Comparison of ENCODE assay signal across 23 mouse cellular contexts in the genomic region with DNA sequence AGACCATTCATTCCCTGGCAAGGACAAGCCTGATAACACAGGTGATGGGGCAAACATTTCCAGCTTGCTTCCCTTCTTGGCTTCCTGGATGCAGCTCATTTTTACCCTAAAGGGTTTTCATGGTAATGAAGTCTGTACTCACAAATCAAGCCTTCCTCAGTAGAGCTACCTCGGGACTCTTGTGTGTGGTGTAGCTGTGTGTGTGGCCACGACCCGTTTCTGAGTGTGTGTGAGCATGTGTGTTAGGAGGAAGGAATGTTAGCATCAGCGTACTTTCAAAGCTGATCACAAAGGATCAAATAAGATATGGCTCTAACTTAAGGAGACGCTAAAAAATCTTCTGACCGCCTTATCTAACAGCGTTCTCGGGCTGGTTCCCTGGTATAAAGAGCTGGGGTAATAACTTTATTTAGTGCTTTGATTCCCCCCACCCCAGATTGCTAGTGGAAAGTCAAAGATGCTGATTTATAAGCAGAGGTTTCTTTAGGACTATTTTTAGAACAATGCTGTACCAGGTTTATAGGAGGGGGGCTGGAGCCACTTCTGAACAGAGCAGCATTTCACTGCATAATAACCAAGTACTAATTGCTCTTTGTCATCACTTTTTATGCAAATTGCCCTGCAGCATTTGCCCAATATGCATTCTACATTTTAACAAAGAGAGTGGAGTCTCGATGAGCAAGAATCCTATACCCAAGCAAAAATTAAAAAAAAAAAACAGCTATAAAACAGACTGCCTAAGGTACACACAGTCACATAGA. TPM values are rescaled to one million over a fixed set of nuclear protein-coding genes. Genes with fewer than 3 reads are reported as not detected.
DNase-seq lines count a peak whose midpoint lies in the region; ATAC-seq lines count a peak whose summit lies in the region.
"Had no signal": no experiment of that assay in that cellular context is flagged by ENCODE, and none has a peak within 500 bp of the region (broad histone marks: within the 10 kb centered on the region; RNA-seq: fewer than 3 reads in every experiment).

No protein-coding gene starts in this region.

- no peak overlapping the region for H3K4me2 ChIP-seq in hindbrain, embryonic 14.5 days (replicated peaks)
- H3K4me2 ChIP-seq in hindbrain, embryonic 12.5 days (replicated peaks): no peak overlapping the region
- no peak overlapping the region for H3K4me2 ChIP-seq in forebrain, embryonic 16.5 days (ENCODE audit: low read length)
- H3K4me2 ChIP-seq: limb, embryonic 12.5 days; liver, embryonic 11.5 days; midbrain, embryonic 11.5 days had no signal

- no peak for ATAC-seq in hindbrain, embryonic 14.5 days (ENCODE audit: low FRiP score)
- no peak for ATAC-seq in hindbrain, embryonic 12.5 days (ENCODE audit: low FRiP score)
- ATAC-seq in forebrain, embryonic 16.5 days: peak; percentile 89
- ATAC-seq: activated CD4-positive, CD25-positive, alpha-beta regulatory T cell, adult 4 months; liver, postnatal 0 days had no signal

- DNase-seq in hindbrain, embryonic 14.5 days (ENCODE audit: low spot score): no peak
- peak; percentile 30 for DNase-seq in retina, postnatal 1 day
- DNase-seq in retina, embryonic 14.5 days (ENCODE audit: low spot score): no peak
- no peak for DNase-seq in gastrocnemius, postnatal 10 days
- DNase-seq in thymus, adult 18-20 months: no peak
- DNase-seq: adrenal gland, adult 8-10 months; cerebellum, adult 2 months; cerebellum, postnatal 36 days; embryo, embryonic 11 days; gastrocnemius, postnatal 14 days; heart, adult 18-20 months; kidney, adult 2 months; liver, postnatal 0 days; lung, postnatal 10 days; right cerebral cortex, postnatal 14 days had no signal

- no peak overlapping the region for H3K4me3 ChIP-seq in hindbrain, embryonic 14.5 days (replicated peaks; ENCODE audit: low read length)
- H3K4me3 ChIP-seq in hindbrain, embryonic 12.5 days: no peak overlapping the region
- H3K4me3 ChIP-seq in forebrain, embryonic 16.5 days (replicated peaks; ENCODE audit: low read length): no peak overlapping the region
- H3K4me3 ChIP-seq: limb, embryonic 12.5 days had no signal

- H3K9me3 ChIP-seq in hindbrain, embryonic 14.5 days (ENCODE audit: control insufficient read depth, low read length): no peaks in the 10 kb centered on the region
- no peaks in the 10 kb centered on the region for H3K9me3 ChIP-seq in hindbrain, embryonic 12.5 days (replicated peaks)
- no peaks in the 10 kb centered on the region for H3K9me3 ChIP-seq in forebrain, embryonic 16.5 days (ENCODE audit: control insufficient read depth, low read length)
- H3K9me3 ChIP-seq: limb, embryonic 12.5 days had no signal

- H3K9ac ChIP-seq in hindbrain, embryonic 14.5 days: 0 out of 2 replicates have a peak overlapping the region, but pooled peaks have one; percentile 8
- no peak overlapping the region for H3K9ac ChIP-seq in hindbrain, embryonic 12.5 days
- no peak overlapping the region for H3K9ac ChIP-seq in forebrain, embryonic 16.5 days (replicated peaks; ENCODE audit: low read depth, low read length)
- H3K9ac ChIP-seq: limb, embryonic 12.5 days; liver, postnatal 0 days had no signal

- WGBS in hindbrain, embryonic 14.5 days: 68% methylated on average over 9 of the region's 9 CpGs
- WGBS in hindbrain, embryonic 12.5 days: 82% methylated on average over 9 of the region's 9 CpGs
- 41% methylated on average over 9 of the region's 9 CpGs for WGBS in forebrain, embryonic 16.5 days

- H3K27me3 ChIP-seq in hindbrain, embryonic 14.5 days (ENCODE audit: control insufficient read depth, insufficient read depth, low read length): no peaks in the 10 kb centered on the region
- no peaks in the 10 kb centered on the region for H3K27me3 ChIP-seq in hindbrain, embryonic 12.5 days
- H3K27me3 ChIP-seq in forebrain, embryonic 16.5 days (replicated peaks; ENCODE audit: control insufficient read depth, insufficient read depth, low read length): no peaks in the 10 kb centered on the region
- H3K27me3 ChIP-seq: limb, embryonic 12.5 days had no signal

- peaks cover 10% of the 10 kb centered on the region; the same call in 1 of the 2 replicates for H3K4me1 ChIP-seq in hindbrain, embryonic 14.5 days (replicated peaks; ENCODE audit: control insufficient read depth, insufficient read depth, low read length)
- no peaks in the 10 kb centered on the region for H3K4me1 ChIP-seq in hindbrain, embryonic 12.5 days
- H3K4me1 ChIP-seq in forebrain, embryonic 16.5 days (replicated peaks; ENCODE audit: control insufficient read depth, insufficient read depth, low read length): peaks cover 9% of the 10 kb centered on the region

- peak overlapping the region; percentile 62; the same call in 1 of the 2 replicates for H3K27ac ChIP-seq in hindbrain, embryonic 14.5 days
- H3K27ac ChIP-seq in hindbrain, embryonic 12.5 days: no peak overlapping the region
- peak overlapping the region; percentile 80 for H3K27ac ChIP-seq in forebrain, embryonic 16.5 days (ENCODE audit: low read length)
- H3K27ac ChIP-seq: kidney, postnatal 0 days; limb, embryonic 12.5 days; stomach, postnatal 0 days had no signal

- H3K36me3 ChIP-seq in hindbrain, embryonic 14.5 days (replicated peaks; ENCODE audit: control insufficient read depth, insufficient read depth): no peaks in the 10 kb centered on the region
- H3K36me3 ChIP-seq in hindbrain, embryonic 12.5 days: no peaks in the 10 kb centered on the region
- H3K36me3 ChIP-seq in forebrain, embryonic 16.5 days (ENCODE audit: control insufficient read depth, insufficient read depth): no peaks in the 10 kb centered on the region
- H3K36me3 ChIP-seq: limb, embryonic 12.5 days had no signal

RNA-seq across cellular contexts. Expression of a gene that starts 28.0 kb away (rescaled TPM):
- 27.7 and 31.5 TPM in 2 replicates for polyA plus RNA-seq in hindbrain, embryonic 14.5 days (2014; fragmentation: Nextera tagmentation; extraction: Ambion mirVana)
- 25.4 and 27.3 TPM in 2 replicates for polyA plus RNA-seq in hindbrain, embryonic 12.5 days (2016; fragmentation: Nextera tagmentation; extraction: Ambion mirVana)
- polyA plus RNA-seq in forebrain, embryonic 16.5 days (2015; fragmentation: Nextera tagmentation; extraction: Ambion mirVana): 32.7 and 33.3 TPM in 2 replicates
- 10 to 100 TPM in 1 of 2 experiments, 1 to 10 TPM in 1; 8.7 to 10.9 TPM for total RNA-seq in gastrocnemius, postnatal 10 days (2021)
